Mouse (Mus musculus): ENCODE data around the gene Ppp1r14a.

DNA sequence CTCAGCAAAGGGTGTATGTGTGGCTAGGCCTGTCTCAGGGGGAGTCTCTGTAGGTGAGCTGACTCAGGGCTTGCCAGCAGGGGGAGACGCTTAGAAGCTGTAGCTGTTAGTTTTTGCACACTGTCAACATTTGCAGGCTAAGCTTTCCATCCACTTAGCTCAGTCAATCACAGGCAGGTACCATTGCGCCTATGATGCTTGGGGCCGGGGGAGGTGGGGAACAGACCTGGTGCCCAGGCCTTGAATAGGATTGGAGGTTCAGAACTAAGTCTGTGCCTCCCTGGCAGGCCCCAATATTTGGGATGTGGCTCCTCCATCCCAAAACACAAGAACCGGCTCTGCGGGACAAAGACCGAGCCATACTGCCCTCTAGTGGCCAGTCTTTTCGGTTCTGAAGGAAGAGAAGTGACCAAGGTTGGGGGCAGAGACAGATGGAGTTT, 12.0 kb downstream of the Ppp1r14a start:
- TF ChIP-seq CTCF (IDR thresholded peaks at IDR 0.05) (peak; percentile 76), EP300 (IDR thresholded peaks at IDR 0.05) (no peak)

Data from lung, postnatal 0 days (tissue).